Mouse (Mus musculus) olfactory bulb, adult 2 months (tissue): ENCODE measurements around the gene Apeh. TPM values are rescaled to one million over a fixed set of nuclear protein-coding genes. Genes with fewer than 3 reads are reported as not detected.
A peak's percentile ranks its signal among the peaks of the same experiment; 100 is the strongest.

Source experiments
- H3K27ac ChIP-seq: fragments of 200-500 bp; 2 replicates; pipeline ENCODE4 v1.5.1; 2012; ENCODE audit warnings: low read depth, low read length; ENCODE audit not compliant: insufficient read depth
- H3K4me1 ChIP-seq: fragments of 200-500 bp; 2 replicates; pipeline ENCODE4 v1.6.1; 2012; ENCODE audit warnings: low read length; ENCODE audit not compliant: control insufficient read depth, insufficient read depth
- H3K4me3 ChIP-seq: fragments of 200-500 bp; 2 replicates; pipeline ENCODE4 v1.5.1; 2012; ENCODE audit warnings: mild to moderate bottlenecking, low read depth, low read length, moderate library complexity; ENCODE audit not compliant: insufficient read depth
- CTCF ChIP-seq: fragments of 200-500 bp; IDR thresholded peaks from 2 replicates; pipeline ENCODE4 v1.5.1; 2012; ENCODE audit warnings: low read depth, mild to moderate bottlenecking, low read length, moderate library complexity; ENCODE audit not compliant: insufficient read depth
- POLR2A ChIP-seq: fragments of 200-500 bp; IDR thresholded peaks from 2 replicates; pipeline ENCODE4 v1.6.1; 2012; ENCODE audit warnings: mild to moderate bottlenecking, low read depth, low read length, moderate library complexity; ENCODE audit not compliant: insufficient read depth
- WGBS: fragments of 180-500 bp; shearing (Covaris S2); methylation state at CpG from one replicate; pipeline ENCODE4 v1.1.7; 2018; 5-methylcytosine and 5-hydroxymethylcytosine counted together
- polyA plus RNA-seq: library from polyadenylated mRNA; stranded (reverse); fragments of >200 nt; gene quantifications from 2 replicates; pipeline ENCODE4 v1.2.4, GENCODE M21; 2012; ENCODE audit warnings: low replicate concordance; ENCODE audit not compliant: missing spikeins, insufficient read depth, insufficient read length

The Apeh gene
- polyA plus RNA-seq, 1 experiment: not detected

- H3K4me1 ChIP-seq: peaks cover 56% of the 10 kb centered on the region
- H3K4me3 ChIP-seq: no peak overlapping the region
- WGBS: 72% methylated on average over 10 of the region's 10 CpGs
- TF ChIP-seq CTCF (no peak), POLR2A (no peak)
- H3K27ac ChIP-seq: peak overlapping the region; percentile 49
Observed at GRCm38 (mm10) chr9:108121170-108121969, 27.0 kb upstream of the Apeh start.

- WGBS: 58% methylated on average over 8 of the region's 8 CpGs
- Histone ChIP-seq H3K27ac (peak overlapping the region; percentile 40), H3K4me3 (no peak overlapping the region), H3K4me1 (peaks cover 56% of the 10 kb centered on the region)
- TF ChIP-seq POLR2A (no peak), CTCF (no peak)
Observed at GRCm38 (mm10) chr9:108120671-108121070, 26.3 kb upstream of the Apeh start.

- no peak overlapping the region for H3K4me3 ChIP-seq
- 31% methylated on average over 11 of the region's 11 CpGs for WGBS
- H3K4me1 ChIP-seq: peaks cover 57% of the 10 kb centered on the region
- no peak for TF ChIP-seq POLR2A
- TF ChIP-seq CTCF: no peak
- 0 out of 2 replicates have a peak overlapping the region, but pooled peaks have one; percentile 40 for H3K27ac ChIP-seq
Observed at GRCm38 (mm10) chr9:108119891-108120411, 25.5 kb upstream of the Apeh start.

- peaks cover 50% of the 10 kb centered on the region for H3K4me1 ChIP-seq
Observed at GRCm38 (mm10) chr9:108117143-108117542, 22.7 kb upstream of the Apeh start.

GRCm38 (mm10) chr9:108115290-108116077 is 21.1 kb upstream of the Apeh start:
- WGBS: 65% methylated on average over 43 of the region's 43 CpGs
- H3K4me1 ChIP-seq: peaks cover 50% of the 10 kb centered on the region
- H3K4me3 ChIP-seq: no peak overlapping the region
- peak overlapping the region; percentile 38 for H3K27ac ChIP-seq
- TF ChIP-seq POLR2A: no peak
- no peak for TF ChIP-seq CTCF

More at GRCm38 (mm10) chr9:108117143-108117542, 22.7 kb upstream of the Apeh start:
- no peak overlapping the region for H3K4me3 ChIP-seq
- 53% methylated on average over 4 of the region's 4 CpGs for whole genome bisulfite sequencing
- TF ChIP-seq CTCF: no peak
- TF ChIP-seq POLR2A: no peak
- H3K27ac ChIP-seq: no peak overlapping the region

- Histone ChIP-seq H3K4me1 (peaks cover 45% of the 10 kb centered on the region), H3K4me3 (no peak overlapping the region), H3K27ac (no peak overlapping the region)
- 87% methylated on average over 18 of the region's 18 CpGs for WGBS
- TF ChIP-seq POLR2A (no peak), CTCF (no peak)
Observed at GRCm38 (mm10) chr9:108112719-108113340, 18.4 kb upstream of the Apeh start.

- H3K4me1 ChIP-seq: peaks cover 42% of the 10 kb centered on the region
- H3K4me3 ChIP-seq: no peak overlapping the region
- no peak for TF ChIP-seq POLR2A
- no peak for TF ChIP-seq CTCF
- 72% methylated on average over 17 of the region's 17 CpGs for WGBS
- no peak overlapping the region for H3K27ac ChIP-seq
Observed at GRCm38 (mm10) chr9:108111593-108112121, 17.3 kb upstream of the Apeh start.

GRCm38 (mm10) chr9:108111101-108111592 is 16.7 kb upstream of the Apeh start:
- WGBS: 22% methylated on average over 22 of the region's 22 CpGs
- peaks cover 40% of the 10 kb centered on the region for H3K4me1 ChIP-seq
- no peak overlapping the region for H3K27ac ChIP-seq
- TF ChIP-seq POLR2A: no peak
- TF ChIP-seq CTCF: no peak
- no peak overlapping the region for H3K4me3 ChIP-seq
